Mouse (Mus musculus) cortical plate, adult 2 months (tissue): ENCODE measurements around the gene Hoxa10. TPM values are rescaled to one million over a fixed set of nuclear protein-coding genes. Genes with fewer than 3 reads are reported as not detected.

ENCODE experiments used
- H3K27ac ChIP-seq: fragments of 200-500 bp; 2 replicates; pipeline ENCODE4 v1.5.1; 2012; ENCODE audit warnings: low read length, control low read depth, inconsistent platforms; ENCODE audit not compliant: insufficient read depth
- H3K4me1 ChIP-seq: fragments of 200-500 bp; 2 replicates; pipeline ENCODE4 v1.6.1; 2011; ENCODE audit warnings: low read length; ENCODE audit not compliant: control insufficient read depth, insufficient read depth
- H3K4me3 ChIP-seq: fragments of 200-500 bp; 2 replicates; pipeline ENCODE4 v1.5.1; 2011; ENCODE audit warnings: mild to moderate bottlenecking, low read length, control low read depth; ENCODE audit not compliant: insufficient read depth
- CTCF ChIP-seq: fragments of 200-500 bp; IDR thresholded peaks from 2 replicates; pipeline ENCODE4 v1.5.1; 2011; ENCODE audit warnings: mild to moderate bottlenecking, control low read depth, low read length; ENCODE audit not compliant: insufficient read depth; ENCODE audit errors: extremely low read depth
- POLR2A ChIP-seq: fragments of 200-500 bp; IDR thresholded peaks from 2 replicates; pipeline ENCODE4 v1.6.1; 2011; ENCODE audit warnings: mild to moderate bottlenecking, low read length, control low read depth; ENCODE audit not compliant: insufficient read depth; ENCODE audit errors: extremely low read depth
- polyA plus RNA-seq: library from polyadenylated mRNA; depleted of rRNA; stranded (reverse); fragments of >200 nt; gene quantifications from 2 replicates; pipeline ENCODE4 v1.2.3, GENCODE M21; 2012

Gene Hoxa10
- polyA plus RNA-seq, 1 experiment, result not detected

DNA sequence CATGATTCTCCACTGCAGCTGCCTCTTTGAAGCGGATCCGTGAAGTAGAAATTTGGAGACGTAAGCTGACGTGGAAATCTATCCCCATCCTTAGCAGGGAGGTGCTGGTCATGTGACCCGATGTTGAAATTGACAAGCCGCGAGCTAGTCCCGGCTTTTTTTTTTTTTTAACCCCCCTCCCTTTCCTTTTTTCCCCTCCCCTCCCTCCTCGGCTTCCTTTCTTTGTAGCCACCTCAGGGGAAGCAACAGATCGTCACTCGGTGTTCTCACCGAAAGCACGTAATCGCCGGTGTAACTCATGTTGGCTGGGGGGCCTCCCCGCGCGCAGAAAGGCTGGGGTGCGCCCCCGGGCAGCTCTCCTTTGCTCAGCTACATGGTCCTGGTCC is 5.1 kb upstream of the Hoxa10 start, which contains the start of gene Hoxa11:
Hoxa11 (minus strand) TSS at position 54 of the 386 bp plus-strand sequence.
- TF ChIP-seq POLR2A (no peak), CTCF (no peak)
- no peak within 1 kb of the TSS for H3K27ac ChIP-seq
- no peak within 1 kb of the TSS for H3K4me3 ChIP-seq
- no peaks in the 10 kb centered on the region for H3K4me1 ChIP-seq

DNA sequence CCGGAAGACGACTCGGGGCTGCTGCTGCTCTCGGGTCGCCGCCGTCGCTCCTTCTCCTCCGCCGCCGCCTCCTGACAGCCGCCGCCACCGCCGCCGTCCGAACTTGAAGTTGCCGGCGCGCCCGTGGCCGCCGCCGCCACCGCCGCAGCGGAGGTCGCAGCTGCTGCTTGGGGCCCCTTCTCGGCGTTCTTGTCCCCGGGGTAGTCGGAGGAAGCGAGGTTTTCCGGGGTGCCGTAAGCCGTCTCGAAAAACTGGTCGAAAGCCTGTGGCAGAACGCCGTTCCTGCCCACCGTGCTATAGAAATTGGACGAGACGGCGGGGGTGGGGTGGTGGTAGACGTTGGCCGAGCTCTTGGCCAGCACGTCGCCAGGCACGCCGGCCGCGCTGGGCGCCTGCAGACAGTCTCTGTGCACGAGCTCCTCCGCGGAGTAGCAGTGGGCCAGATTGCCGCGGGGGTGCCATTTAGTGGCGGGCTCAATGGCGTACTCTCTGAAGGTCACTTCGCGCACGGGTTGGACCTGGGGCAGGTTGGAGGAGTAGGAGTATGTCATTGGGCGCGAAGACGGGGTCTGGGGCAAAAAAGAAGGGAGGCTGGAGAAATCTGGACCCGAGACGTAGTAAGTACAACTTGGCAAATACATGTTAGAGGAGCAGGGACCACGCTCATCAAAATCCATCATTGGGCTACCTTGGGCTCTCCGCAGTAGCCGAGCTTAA is 4.5 kb upstream of the Hoxa10 start:
- Histone ChIP-seq H3K4me1 (no peaks in the 10 kb centered on the region), H3K4me3 (no peak overlapping the region), H3K27ac (no peak overlapping the region)
- no peak for TF ChIP-seq POLR2A
- TF ChIP-seq CTCF, result no peak

DNA sequence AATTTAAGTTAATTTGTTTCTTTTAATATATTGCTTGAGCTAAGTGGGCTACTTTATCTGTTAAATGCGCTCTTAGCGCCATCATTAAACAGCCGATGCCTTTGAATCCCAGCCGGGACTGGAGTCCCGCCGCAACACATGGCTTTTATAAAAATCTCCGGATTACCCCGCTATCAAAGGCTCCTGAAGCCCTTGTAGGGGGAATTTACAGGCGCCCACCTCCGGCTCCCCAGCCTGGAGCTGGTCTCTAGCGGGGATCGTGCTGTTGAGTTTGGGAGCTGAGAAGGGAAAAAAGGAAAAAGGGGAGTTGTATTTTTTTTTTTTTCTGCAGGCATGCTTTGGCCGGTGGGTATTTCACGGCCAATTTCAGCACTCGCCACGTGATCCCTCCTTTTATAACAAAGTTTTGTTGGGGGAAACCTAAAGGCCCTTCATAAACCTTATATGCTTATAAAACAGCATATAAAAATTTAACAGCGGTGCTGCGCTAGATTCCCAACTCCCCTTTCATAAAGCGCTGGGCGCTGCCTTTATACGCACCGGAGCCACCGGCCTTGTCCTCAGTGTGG is 3.9 kb upstream of the Hoxa10 start:
- no peak for TF ChIP-seq CTCF
- TF ChIP-seq POLR2A, result no peak
- Histone ChIP-seq H3K27ac (no peak overlapping the region), H3K4me1 (no peaks in the 10 kb centered on the region), H3K4me3 (no peak overlapping the region)

DNA sequence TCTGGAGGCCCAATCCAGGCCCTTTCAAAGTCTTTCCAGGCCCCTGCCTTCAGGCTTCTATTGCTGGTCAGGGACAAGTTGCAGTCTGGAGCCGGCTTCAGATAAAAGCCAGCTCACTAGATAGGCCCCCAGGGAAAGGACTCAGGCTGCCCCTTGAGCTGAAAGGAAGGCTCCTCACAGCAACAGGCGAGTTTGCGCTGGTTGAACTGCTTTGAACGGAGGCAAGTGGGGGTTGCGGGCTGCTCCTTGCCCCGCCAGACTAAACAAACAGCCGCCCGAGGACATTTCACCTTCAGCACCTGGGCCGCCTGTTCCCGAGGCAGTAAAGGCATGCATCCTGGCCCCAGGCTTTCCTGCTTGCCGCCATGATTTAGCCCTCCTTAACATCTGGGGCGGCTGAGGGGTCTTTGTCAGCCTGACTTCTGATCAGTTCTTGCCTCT is 3.0 kb upstream of the Hoxa10 start:
- no peaks in the 10 kb centered on the region for H3K4me1 ChIP-seq
- H3K4me3 ChIP-seq, result no peak overlapping the region
- H3K27ac ChIP-seq, result no peak overlapping the region
- TF ChIP-seq CTCF (no peak), POLR2A (no peak)

DNA sequence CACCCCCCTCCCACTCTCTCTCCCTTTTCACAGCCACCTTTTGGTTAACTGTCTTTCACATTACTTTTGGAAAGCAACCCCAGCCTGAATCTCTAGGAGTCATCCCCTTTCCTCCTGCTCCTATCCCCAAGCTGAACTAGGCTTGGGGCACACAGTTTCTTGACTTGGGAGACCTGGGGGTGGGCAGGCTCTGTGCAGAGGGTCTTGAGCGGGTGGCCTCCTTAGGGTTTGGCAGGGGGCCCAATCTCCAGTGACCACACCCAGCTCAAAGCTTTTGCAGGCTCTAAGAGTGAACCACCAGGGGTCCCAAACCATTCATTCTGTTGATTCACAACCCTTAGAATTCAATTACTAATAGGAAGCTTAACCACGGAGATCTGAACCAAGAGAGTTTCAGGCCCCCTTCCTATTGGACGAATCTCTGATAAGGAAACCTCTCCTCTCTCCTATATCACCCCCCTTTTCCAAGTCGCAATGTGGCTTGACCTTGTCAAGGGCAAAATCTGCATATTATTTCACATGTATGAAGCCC is 2.2 kb upstream of the Hoxa10 start:
- no peak for TF ChIP-seq CTCF
- no peak for TF ChIP-seq POLR2A
- Histone ChIP-seq H3K4me1 (no peaks in the 10 kb centered on the region), H3K27ac (no peak overlapping the region), H3K4me3 (no peak overlapping the region)

DNA sequence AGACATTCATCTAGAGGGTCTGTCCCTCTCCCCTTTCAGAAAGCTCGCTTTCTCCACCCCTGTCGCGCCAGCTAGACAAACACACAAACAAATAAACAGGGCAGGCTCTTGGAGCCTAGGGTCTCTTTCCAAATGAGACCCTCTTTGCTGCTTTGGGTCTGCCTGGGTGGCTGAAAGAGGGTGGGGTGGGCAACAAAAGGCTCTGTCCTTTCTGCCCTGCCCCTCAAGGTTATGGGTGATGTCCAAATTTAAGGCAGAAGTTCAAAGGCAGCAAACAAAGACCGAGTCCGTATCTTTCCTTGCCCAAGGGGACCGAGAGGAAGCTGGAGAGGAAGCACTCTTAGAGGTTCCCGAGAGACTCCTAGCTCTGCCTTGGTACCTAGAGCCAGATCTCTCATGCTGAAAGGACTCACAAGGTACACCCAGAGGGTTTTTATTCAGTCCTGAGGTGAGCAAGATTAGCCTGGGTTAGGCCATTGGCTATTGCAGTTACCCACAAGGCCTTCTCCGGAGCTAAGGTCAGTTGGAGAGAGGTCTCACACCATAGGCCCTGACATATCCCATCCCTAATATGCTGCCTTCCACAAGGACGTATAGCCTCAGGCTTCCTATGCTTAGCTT is 457 bp upstream of the Hoxa10 start:
- Histone ChIP-seq H3K4me1 (no peaks in the 10 kb centered on the region), H3K4me3 (no peak overlapping the region), H3K27ac (no peak overlapping the region)
- TF ChIP-seq CTCF (no peak), POLR2A (no peak)

DNA sequence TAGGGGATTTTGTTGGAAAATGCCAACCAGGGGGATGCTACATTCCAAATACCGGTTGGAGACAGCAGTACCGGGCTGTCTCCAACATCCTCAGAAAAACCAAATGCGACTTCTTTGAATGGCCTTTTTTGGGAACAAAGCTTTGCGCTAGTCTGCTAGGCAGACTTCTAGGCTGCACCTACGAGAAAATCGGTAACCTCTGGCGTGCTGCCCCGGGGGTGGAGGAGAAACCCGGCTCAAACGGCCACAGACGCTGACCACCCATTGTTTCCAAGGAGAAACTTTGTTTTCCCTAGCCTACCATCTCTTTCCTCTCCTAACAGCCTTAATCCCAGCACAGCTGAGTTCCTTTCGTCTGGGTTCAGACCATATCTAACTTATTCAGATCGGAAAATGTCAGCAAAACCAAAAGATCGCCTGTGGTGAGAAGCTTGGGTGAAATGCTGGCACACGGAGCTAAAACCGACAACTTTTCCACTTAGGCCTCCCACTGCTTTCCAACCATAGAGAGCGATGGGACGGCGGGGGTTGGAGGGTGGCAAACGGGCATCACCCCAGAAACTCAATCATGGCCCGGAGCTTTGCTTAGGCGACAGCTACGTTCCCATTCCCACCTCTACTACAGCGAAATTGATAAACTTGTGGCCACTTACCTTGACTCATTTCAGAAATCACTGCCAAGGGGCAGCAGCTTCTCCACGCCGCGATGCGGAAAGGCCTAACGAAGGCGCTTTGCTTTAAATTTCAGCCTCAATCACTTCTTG is 847 bp downstream of the Hoxa10 start:
- H3K4me3 ChIP-seq, result no peak overlapping the region
- no peak overlapping the region for H3K27ac ChIP-seq
- no peaks in the 10 kb centered on the region for H3K4me1 ChIP-seq
- TF ChIP-seq POLR2A, result no peak
- TF ChIP-seq CTCF, result no peak

DNA sequence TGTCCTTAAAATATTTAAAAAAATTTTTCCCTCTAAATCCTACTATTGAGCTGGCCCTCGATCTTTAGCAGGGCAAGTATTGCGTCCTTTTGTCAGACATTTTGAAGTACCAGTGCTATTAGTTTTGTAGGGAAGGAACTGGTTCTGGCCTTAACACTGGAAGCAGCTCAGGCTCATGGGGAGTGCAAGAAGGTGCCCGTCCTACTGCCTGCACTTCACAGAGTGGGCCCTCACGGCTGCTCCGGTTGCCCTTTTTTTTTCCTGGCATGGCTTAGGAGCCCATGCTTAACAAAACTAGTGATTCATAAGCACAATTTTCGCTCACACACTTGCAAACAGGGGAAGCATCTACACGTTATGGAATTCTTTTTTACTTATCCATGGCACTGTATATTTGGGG is 1.7 kb downstream of the Hoxa10 start:
- Histone ChIP-seq H3K4me1 (no peaks in the 10 kb centered on the region), H3K27ac (no peak overlapping the region), H3K4me3 (no peak overlapping the region)
- TF ChIP-seq CTCF (no peak), POLR2A (no peak)

DNA sequence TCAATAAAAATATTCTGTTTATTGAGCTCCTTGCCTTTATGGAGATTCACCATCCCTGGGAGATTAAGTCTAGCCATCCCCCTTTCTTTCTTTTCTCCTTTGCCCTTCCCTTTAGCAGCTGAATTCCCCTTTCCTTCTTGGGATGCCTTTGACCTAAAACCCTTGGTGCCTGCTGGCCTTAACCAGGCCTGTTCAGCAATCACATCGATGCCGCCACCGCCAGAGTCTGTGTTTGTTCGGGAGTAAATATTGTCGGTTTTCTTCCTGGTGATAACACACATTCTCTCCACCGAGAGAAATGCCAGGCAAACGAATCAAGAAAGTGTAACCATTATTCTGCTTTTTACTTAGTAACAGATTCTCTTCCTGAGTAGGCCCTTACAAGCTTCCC is 2.5 kb downstream of the Hoxa10 start:
- Histone ChIP-seq H3K4me1 (no peaks in the 10 kb centered on the region), H3K4me3 (no peak overlapping the region), H3K27ac (no peak overlapping the region)
- TF ChIP-seq POLR2A (no peak), CTCF (no peak)
